Mouse (Mus musculus) kidney, embryonic 15.5 days (tissue): Measurements from ENCODE around the gene Zgrf1. TPM values are rescaled to one million over a fixed set of nuclear protein-coding genes. Genes with fewer than 3 reads are reported as not detected.

Source experiments
- ATAC-seq: fragments of 200-750 bp; cut with Nextera tagmentation; replicated peaks from 2 replicates; pipeline ENCODE4 v1.8.0; 2017; ENCODE audit warnings: moderate TSS enrichment; ENCODE audit not compliant: low FRiP score
- H3K27ac ChIP-seq: fragments of 300-500 bp; sonication (generic); 2 replicates; pipeline ENCODE4 v1.5.1; 2015; ENCODE audit warnings: mild to moderate bottlenecking, inconsistent platforms
- H3K27me3 ChIP-seq: fragments of 300-500 bp; sonication (generic); 2 replicates; pipeline ENCODE4 v1.6.1; 2015; ENCODE audit warnings: inconsistent platforms
- H3K36me3 ChIP-seq: fragments of 300-500 bp; sonication (generic); 2 replicates; pipeline ENCODE4 v1.6.1; 2015; ENCODE audit warnings: inconsistent platforms
- H3K4me1 ChIP-seq: fragments of 300-500 bp; sonication (generic); 2 replicates; pipeline ENCODE4 v1.6.1; 2015; ENCODE audit warnings: inconsistent platforms
- H3K4me2 ChIP-seq: fragments of 300-500 bp; sonication (generic); 2 replicates; pipeline ENCODE4 v1.6.1; 2015; ENCODE audit warnings: moderate library complexity, mild to moderate bottlenecking, inconsistent platforms
- H3K4me3 ChIP-seq: fragments of 300-500 bp; sonication (generic); replicated peaks from 2 replicates; pipeline ENCODE4 v1.5.1; 2015; ENCODE audit warnings: mild to moderate bottlenecking, inconsistent platforms
- H3K9ac ChIP-seq: fragments of 300-500 bp; sonication (generic); 2 replicates; pipeline ENCODE4 v1.6.1; 2015; ENCODE audit warnings: mild to moderate bottlenecking, inconsistent platforms
- H3K9me3 ChIP-seq: fragments of 300-500 bp; sonication (generic); replicated peaks from 2 replicates; pipeline ENCODE4 v1.6.1; 2016; ENCODE audit warnings: inconsistent platforms
- WGBS: fragments of 180-500 bp; shearing (Covaris S2); methylation state at CpG from one replicate; pipeline ENCODE4 v1.1.7; 2015; ENCODE audit warnings: mixed read lengths; 5-methylcytosine and 5-hydroxymethylcytosine counted together
- microRNA counts: library from miRNA; unstranded; fragments of <30 nt; microRNA quantifications from one replicate; lab custom pipeline; 2016
- microRNA-seq: library from miRNA; unstranded; fragments of <30 nt; microRNA quantifications from one replicate; pipeline ENCODE4, GENCODE M21; 2016
- polyA plus RNA-seq: library from polyadenylated mRNA; unstranded; fragments of >200 nt; fragmentation: Nextera tagmentation; extraction: Ambion mirVana; gene quantifications from 2 replicates; pipeline ENCODE4 v1.2.1, GENCODE M21; 2015

Gene Zgrf1
- polyA plus RNA-seq, 1 experiment from 2014 or later: 10.8 TPM

DNA sequence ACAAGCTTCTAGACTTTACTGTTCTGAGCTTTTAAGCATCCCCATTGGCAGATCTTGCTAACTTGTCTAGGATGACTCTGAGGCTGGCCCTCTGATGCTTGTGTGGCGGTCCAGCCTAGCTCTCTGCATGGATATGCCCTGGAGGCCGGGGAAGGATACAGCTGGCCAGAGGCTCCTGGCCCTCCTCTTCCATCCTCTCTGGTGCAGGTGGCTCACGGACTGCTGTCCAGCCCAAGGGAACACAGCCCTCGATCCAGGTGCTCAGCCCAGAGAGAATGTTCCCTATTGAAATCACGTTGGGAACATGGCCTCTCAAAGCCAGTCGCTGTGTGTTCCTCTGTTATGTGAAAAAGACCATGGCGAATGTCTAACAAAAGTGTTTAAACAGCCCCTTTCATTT is 107.4 kb downstream of the Zgrf1 start:
- Histone ChIP-seq H3K4me2 (no peak overlapping the region), H3K4me3 (no peak overlapping the region), H3K9ac (no peak overlapping the region), H3K27ac (no peak overlapping the region), H3K27me3 (peaks cover 3% of the 10 kb centered on the region; the same call in 1 of the 2 replicates), H3K4me1 (no peaks in the 10 kb centered on the region), H3K36me3 (no peaks in the 10 kb centered on the region), H3K9me3 (no peaks in the 10 kb centered on the region)
- no peak for ATAC-seq
- WGBS: 75% methylated on average over 7 of the region's 7 CpGs

DNA sequence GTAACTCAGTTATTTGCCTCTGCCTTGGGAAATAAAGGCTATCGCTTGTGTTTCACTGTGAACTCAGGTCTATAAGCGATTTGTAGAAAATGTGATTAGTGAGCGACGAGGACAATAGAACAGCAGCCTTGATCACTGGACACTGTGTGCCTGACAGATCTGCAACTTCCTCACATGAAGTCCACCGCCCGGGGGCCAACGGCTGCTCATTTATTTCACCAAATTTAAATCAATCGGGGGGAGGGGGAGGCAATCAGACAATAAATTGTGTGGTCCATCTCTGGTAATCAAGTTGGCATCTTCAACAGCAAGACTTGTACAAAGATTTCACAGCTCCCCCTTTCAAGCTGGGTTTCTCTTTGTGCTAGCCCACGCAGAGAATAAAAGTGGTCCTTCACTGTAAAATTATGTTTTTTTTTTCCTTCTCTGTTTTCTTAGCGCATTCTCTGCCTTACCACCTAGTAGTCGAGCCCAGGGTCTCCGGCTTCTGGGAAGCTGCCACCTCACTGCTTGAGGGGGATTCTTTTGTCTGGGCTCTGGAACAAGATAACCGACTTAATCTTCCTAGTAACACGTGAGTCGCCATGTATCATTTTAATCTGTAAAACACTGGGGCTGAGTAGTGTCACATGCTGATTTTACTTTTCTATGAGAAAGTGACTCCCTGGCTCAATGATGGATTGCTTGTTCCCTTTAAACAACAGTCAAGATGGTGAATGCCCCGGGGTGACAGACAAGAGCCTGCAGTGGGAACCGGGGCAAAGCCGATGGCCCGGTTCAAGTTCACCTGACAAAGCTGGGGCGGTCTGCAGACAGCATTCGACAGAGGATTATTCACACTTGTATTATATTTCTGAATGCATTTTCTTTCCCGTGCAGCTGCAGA is 108.6 kb downstream of the Zgrf1 start:
- ATAC-seq: no peak
- no peaks in the 10 kb centered on the region for H3K4me1 ChIP-seq
- 71% methylated on average over 22 of the region's 22 CpGs for WGBS

More for the DNA sequence above, 108.6 kb downstream of the Zgrf1 start:
- no peaks in the 10 kb centered on the region for H3K36me3 ChIP-seq
- peaks cover 3% of the 10 kb centered on the region; the same call in 1 of the 2 replicates for H3K27me3 ChIP-seq
- H3K27ac ChIP-seq: no peak overlapping the region
- no peaks in the 10 kb centered on the region for H3K9me3 ChIP-seq
- no peak overlapping the region for H3K9ac ChIP-seq
- no peak overlapping the region for H3K4me3 ChIP-seq
- no peak overlapping the region for H3K4me2 ChIP-seq

MicroRNAs encoded within 50 kb of the gene (microRNA counts, 519-probe panel; counts per million panel counts)
- microRNA mmu-miR-302a (lab: Ali Mortazavi, UCI) (31.7 counts per million), microRNA mmu-miR-302b (lab: Ali Mortazavi, UCI) (31.7 counts per million), microRNA mmu-miR-302c (lab: Ali Mortazavi, UCI) (31.7 counts per million), microRNA mmu-miR-302d (lab: Ali Mortazavi, UCI) (1,167 counts per million, percentile 3 among the panel's probes with 10 or more counts), microRNA mmu-miR-367 (lab: Ali Mortazavi, UCI) (2,664 counts per million, percentile 60 among the panel's probes with 10 or more counts)

Small RNAs within 50 kb of the gene (microRNA-seq; reads per million reads assigned to microRNA genes)
- gene Mir302a (10.5 reads per million, percentile 29 among the genes with 10 or more reads in this experiment), gene Mir302b (4.7 reads per million, percentile 23 among the genes with 10 or more reads in this experiment), gene Mir302c (0.89 reads per million), gene Mir302d (11.4 reads per million, percentile 30 among the genes with 10 or more reads in this experiment), gene Mir367 (not detected)

Other genes with a start within 250 kb of the Zgrf1 start
- 11.1 and 12.2 TPM in 2 replicates for gene Ank2, start 54.1 kb upstream of the Zgrf1 start, polyA plus RNA-seq
- 64.6 and 66.3 TPM in 2 replicates for gene Larp7, start 140 bp upstream of the Zgrf1 start, polyA plus RNA-seq
- gene Neurog2, start 79.6 kb downstream of the Zgrf1 start, polyA plus RNA-seq: not detected in 2 replicates
- 1.2 and 2.4 TPM in 2 replicates for gene Alpk1, start 227.0 kb downstream of the Zgrf1 start, polyA plus RNA-seq
- gene Tifa, start 236.3 kb downstream of the Zgrf1 start, polyA plus RNA-seq: 3.8 and 5.2 TPM in 2 replicates